Mouse (Mus musculus): Measurements from ENCODE around the gene Rnf213. TPM values are rescaled to one million over a fixed set of nuclear protein-coding genes. Genes with fewer than 3 reads are reported as not detected.

Gene Rnf213
- polyA plus RNA-seq, 1 experiment = 181 TPM

DNA sequence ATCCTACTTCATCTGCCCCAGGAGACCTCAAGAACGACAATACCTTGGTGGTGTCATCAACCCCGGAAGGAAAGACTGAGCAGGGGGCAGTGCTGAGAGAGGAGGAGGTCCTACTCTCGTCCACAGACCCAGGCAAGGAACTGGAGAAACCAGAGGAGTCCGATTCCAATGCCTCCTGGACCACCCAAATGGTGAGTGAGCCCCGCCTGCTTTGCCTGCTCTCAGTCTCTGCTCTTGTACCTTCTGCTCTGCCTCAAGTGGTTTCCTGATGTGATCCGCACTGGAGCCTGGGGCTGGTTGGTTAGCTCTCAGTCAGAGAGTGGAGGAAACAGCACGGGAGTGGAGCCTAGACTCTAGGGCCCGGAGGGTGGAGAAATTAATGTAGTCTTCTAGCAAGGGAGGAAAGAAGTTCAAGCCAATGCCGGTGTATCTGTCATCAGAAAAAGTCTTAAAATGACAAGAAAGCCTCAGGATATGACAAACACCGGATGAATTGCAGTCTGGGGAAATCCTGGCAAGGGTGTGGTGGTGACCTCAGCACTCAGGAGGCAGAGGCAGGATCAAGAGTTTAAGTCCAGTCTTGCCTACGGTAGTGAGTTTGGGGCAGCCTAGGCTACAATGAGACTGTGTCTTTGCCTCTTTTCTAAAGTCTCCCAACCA lies 9.7 kb downstream of the Rnf213 start:
- H3K4me1 ChIP-seq (ENCODE audit: control insufficient read depth, insufficient read depth, low read length) = 0 out of 2 replicates have a peak, but pooled peaks cover 6% of the 10 kb centered on the region
- no peak for TF ChIP-seq POLR2A (IDR thresholded peaks at IDR 0.05; ENCODE audit: borderline replicate concordance, low read depth, low read length)
- no peak for TF ChIP-seq CTCF (IDR thresholded peaks at IDR 0.05; ENCODE audit: low read depth, low read length)
- no peak overlapping the region for H3K27ac ChIP-seq (ENCODE audit: insufficient read depth, low read depth, low read length)
- no peak overlapping the region for H3K4me3 ChIP-seq (ENCODE audit: insufficient read depth, low read length)

DNA sequence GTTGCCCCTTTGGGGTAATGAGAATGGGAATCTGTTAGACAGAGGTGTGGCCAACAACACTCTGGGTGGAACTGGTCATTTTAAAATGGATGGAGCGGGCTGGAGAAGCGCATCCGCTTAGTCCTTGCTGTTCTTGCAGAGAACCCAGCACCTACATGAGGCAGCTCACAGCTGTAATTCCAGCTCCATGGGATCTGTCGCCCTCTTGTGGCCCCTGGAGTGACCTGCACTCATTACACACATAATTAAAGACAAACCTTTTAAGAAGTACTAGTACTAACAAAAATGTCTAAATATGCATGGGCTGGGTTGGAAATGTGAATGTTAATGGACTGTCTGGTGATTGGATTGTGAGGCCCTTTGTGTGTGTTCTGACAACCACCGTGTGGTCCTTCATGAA lies 11.7 kb downstream of the Rnf213 start:
- TF ChIP-seq POLR2A (IDR thresholded peaks at IDR 0.05; ENCODE audit: borderline replicate concordance, low read depth, low read length) = no peak
- TF ChIP-seq CTCF (IDR thresholded peaks at IDR 0.05; ENCODE audit: low read depth, low read length) = peak; percentile 92
- no peak overlapping the region for H3K27ac ChIP-seq (ENCODE audit: insufficient read depth, low read depth, low read length)
- no peak overlapping the region for H3K4me3 ChIP-seq (ENCODE audit: insufficient read depth, low read length)
- 0 out of 2 replicates have a peak, but pooled peaks cover 4% of the 10 kb centered on the region for H3K4me1 ChIP-seq (ENCODE audit: control insufficient read depth, insufficient read depth, low read length)

DNA sequence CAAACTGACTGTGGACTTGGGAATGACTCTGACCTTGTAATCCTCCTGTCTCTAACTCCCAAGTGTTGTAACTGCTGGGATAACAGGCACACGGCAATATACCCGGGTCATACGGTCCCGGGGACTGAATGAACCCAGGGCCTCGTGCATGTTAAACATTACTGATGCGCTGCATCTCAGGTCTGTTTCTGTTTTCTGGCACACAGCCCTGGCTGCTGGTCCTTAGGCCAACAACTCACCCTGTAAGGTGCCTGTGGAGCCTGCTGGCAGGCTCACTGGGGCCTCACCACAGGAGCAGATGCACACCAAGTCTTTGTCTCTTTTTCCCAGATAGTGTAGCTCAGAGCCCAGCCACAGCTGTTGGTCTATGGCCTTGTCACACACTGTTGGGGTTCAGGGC lies 14.5 kb downstream of the Rnf213 start:
- H3K27ac ChIP-seq (ENCODE audit: insufficient read depth, low read depth, low read length) = no peak overlapping the region
- H3K4me1 ChIP-seq (ENCODE audit: control insufficient read depth, insufficient read depth, low read length) = 0 out of 2 replicates have a peak, but pooled peaks cover 3% of the 10 kb centered on the region

DNA sequence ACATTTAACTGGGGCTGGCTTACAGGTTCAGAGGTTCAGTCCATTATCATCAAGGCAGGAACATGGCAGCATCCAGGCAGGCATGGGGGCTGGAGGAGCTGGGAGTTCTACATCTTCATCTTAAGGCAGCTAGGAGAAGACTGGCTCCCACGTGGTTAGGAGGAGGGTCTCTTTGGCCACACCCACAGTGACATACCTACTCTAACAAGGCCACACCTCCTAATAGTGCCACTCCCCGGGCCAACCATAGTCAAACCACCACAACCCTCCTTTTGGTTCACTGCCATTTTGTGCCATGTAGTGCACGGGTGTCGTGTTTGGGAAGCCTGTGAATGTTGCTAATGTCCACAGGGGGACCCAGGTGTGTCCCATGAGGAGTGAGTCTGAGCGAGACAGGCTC lies 15.1 kb downstream of the Rnf213 start:
- H3K27ac ChIP-seq (ENCODE audit: insufficient read depth, low read depth, low read length) = no peak overlapping the region
- no peak for TF ChIP-seq CTCF (IDR thresholded peaks at IDR 0.05; ENCODE audit: low read depth, low read length)
- no peak for TF ChIP-seq POLR2A (IDR thresholded peaks at IDR 0.05; ENCODE audit: borderline replicate concordance, low read depth, low read length)

More for the DNA sequence above, 14.5 kb downstream of the Rnf213 start:
- H3K4me3 ChIP-seq (ENCODE audit: insufficient read depth, low read length) = no peak overlapping the region
- TF ChIP-seq POLR2A (IDR thresholded peaks at IDR 0.05; ENCODE audit: borderline replicate concordance, low read depth, low read length) = no peak
- TF ChIP-seq CTCF (IDR thresholded peaks at IDR 0.05; ENCODE audit: low read depth, low read length) = no peak

DNA sequence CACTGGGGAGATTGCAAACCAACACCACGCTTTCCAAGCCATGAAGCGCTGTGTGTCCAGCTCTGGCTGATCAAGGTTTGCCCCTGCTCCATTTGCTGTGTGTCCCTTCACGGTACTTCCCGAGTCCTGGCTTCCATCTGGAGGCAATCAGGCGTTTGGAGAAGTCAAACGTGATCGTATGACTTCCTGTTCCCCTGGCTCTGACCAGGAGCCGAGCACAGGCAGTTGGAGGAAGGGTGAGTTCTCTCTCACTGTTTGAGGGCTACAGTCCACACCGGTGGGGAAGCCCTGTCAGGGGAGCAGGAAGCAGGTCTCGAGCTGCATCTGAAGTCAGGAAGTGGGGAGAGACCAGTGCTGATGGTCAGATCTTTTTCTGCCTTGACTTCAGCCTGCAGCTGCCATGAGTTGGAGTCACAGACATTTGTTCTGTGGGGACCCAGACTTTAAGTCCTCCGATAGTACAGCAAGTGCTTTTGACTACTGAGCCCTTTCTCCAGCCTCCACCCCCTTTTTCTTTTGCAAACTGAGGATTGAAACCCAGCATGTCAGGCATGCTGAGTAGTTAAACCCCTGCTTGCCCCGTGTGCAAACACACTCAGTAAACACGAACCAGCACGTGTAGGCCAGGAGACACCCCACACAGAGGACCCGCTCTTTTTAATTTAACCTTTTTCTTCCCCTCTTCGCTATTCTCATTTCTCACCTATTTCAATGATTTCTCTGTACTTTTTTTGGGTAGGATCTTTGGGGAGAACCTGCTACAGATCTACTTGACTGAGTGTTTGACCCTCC lies 26.6 kb downstream of the Rnf213 start:
- no peak for TF ChIP-seq POLR2A (IDR thresholded peaks at IDR 0.05; ENCODE audit: borderline replicate concordance, low read depth, low read length)
- no peak for TF ChIP-seq CTCF (IDR thresholded peaks at IDR 0.05; ENCODE audit: low read depth, low read length)
- H3K4me3 ChIP-seq (ENCODE audit: insufficient read depth, low read length) = no peak overlapping the region

More for the DNA sequence above, 15.1 kb downstream of the Rnf213 start:
- Histone ChIP-seq H3K4me1 (ENCODE audit: control insufficient read depth, insufficient read depth, low read length) (no peaks in the 10 kb centered on the region), H3K4me3 (ENCODE audit: insufficient read depth, low read length) (no peak overlapping the region)

DNA sequence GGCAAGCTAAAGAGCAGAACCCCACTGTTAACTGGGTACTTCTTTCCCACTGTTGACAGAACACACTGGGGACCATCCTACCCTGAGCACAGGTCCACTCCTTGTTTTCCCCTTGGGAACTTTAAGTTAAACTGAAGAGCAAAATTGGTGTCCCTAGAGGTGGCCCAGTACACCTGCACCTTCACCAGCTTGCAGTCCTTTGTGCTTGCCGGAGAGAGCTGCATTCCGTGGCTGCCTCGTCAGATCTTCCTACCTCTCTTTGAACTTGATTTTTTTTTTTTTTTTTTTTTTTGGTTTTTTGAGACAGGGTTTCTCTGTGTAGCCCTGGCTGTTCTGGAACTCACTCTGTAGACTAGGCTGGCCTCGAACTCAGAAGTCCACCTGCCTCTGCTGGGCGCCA lies 27.5 kb downstream of the Rnf213 start:
- TF ChIP-seq CTCF (IDR thresholded peaks at IDR 0.05; ENCODE audit: low read depth, low read length) (no peak), POLR2A (IDR thresholded peaks at IDR 0.05; ENCODE audit: borderline replicate concordance, low read depth, low read length) (no peak)
- Histone ChIP-seq H3K4me3 (ENCODE audit: insufficient read depth, low read length) (no peak overlapping the region), H3K4me1 (ENCODE audit: control insufficient read depth, insufficient read depth, low read length) (peaks cover 18% of the 10 kb centered on the region), H3K27ac (ENCODE audit: insufficient read depth, low read depth, low read length) (no peak overlapping the region)

More for the DNA sequence above, 26.6 kb downstream of the Rnf213 start:
- peak overlapping the region; percentile 49 for H3K27ac ChIP-seq (ENCODE audit: insufficient read depth, low read depth, low read length)
- peaks cover 18% of the 10 kb centered on the region for H3K4me1 ChIP-seq (ENCODE audit: control insufficient read depth, insufficient read depth, low read length)

DNA sequence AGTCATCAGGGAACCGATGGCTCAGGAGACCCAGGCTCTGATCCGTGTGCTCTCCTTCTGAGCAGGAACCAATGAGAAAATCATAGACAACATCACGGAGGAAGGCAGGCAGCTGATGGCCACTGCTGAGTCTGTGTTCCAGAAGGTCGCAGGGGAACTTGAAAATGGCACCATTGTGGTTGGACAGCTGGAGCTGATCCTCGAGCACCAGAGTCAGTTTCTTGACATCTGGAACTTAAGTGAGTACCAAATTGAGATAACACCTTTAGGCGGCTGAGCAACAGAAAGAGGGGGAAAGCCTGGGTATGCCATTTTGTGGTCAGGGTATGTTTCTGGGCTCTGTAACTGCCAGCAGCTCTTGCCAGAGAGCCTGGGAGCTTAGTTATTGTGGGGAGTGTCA lies 34.5 kb downstream of the Rnf213 start:
- Histone ChIP-seq H3K4me3 (ENCODE audit: insufficient read depth, low read length) (no peak overlapping the region), H3K4me1 (ENCODE audit: control insufficient read depth, insufficient read depth, low read length) (no peaks in the 10 kb centered on the region), H3K27ac (ENCODE audit: insufficient read depth, low read depth, low read length) (no peak overlapping the region)
- TF ChIP-seq POLR2A (IDR thresholded peaks at IDR 0.05; ENCODE audit: borderline replicate concordance, low read depth, low read length) (no peak), CTCF (IDR thresholded peaks at IDR 0.05; ENCODE audit: low read depth, low read length) (no peak)

DNA sequence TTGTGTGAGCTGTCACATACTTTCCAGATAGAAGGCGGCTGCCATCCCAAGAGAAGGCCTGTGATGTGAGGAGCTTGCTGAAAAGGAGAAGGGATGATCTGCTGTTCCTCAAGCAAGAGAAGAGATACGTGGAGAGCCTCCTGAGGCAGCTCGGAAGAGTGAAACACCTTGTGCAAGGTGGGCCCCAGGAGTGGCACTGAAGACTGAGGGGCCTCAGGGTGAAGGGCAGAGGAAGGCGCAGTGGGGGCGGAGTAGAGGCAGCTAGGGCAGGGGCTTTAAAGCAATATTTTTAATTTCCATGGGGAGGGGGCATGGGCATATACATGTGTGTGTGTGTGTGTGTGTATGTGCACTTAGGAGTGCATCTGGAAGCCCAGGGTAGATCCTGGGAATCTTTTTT lies 35.1 kb downstream of the Rnf213 start:
- no peak for TF ChIP-seq POLR2A (IDR thresholded peaks at IDR 0.05; ENCODE audit: borderline replicate concordance, low read depth, low read length)
- TF ChIP-seq CTCF (IDR thresholded peaks at IDR 0.05; ENCODE audit: low read depth, low read length) = no peak
- no peak overlapping the region for H3K27ac ChIP-seq (ENCODE audit: insufficient read depth, low read depth, low read length)
- H3K4me3 ChIP-seq (ENCODE audit: insufficient read depth, low read length) = no peak overlapping the region
- no peaks in the 10 kb centered on the region for H3K4me1 ChIP-seq (ENCODE audit: control insufficient read depth, insufficient read depth, low read length)

DNA sequence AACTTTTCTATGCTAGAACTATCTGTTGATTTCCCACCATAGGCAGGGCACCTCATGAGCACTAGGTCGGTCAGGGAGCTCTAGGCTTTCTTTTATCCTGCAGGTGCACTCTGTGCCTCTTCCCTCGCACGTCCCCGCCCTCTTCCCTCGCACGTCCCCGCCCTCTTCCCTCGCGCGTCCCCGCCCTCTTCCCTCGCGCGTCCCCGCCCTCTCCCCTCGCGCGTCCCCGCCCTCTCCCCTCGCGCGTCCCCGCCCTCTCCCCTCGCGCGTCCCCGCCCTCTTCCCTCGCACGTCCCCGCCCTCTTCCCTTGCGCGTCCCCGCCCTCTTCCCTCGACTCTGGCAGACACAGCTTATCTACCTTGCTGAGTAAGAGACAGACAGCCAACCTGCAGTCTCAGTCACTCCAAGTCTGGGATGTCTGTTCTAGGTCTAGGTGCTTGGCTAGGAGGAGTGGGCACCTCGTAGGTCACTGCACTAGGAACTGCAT lies 35.8 kb downstream of the Rnf213 start:
- no peak overlapping the region for H3K4me3 ChIP-seq (ENCODE audit: insufficient read depth, low read length)
- no peak overlapping the region for H3K27ac ChIP-seq (ENCODE audit: insufficient read depth, low read depth, low read length)
- H3K4me1 ChIP-seq (ENCODE audit: control insufficient read depth, insufficient read depth, low read length) = no peaks in the 10 kb centered on the region
- no peak for TF ChIP-seq CTCF (IDR thresholded peaks at IDR 0.05; ENCODE audit: low read depth, low read length)
- TF ChIP-seq POLR2A (IDR thresholded peaks at IDR 0.05; ENCODE audit: borderline replicate concordance, low read depth, low read length) = no peak

DNA sequence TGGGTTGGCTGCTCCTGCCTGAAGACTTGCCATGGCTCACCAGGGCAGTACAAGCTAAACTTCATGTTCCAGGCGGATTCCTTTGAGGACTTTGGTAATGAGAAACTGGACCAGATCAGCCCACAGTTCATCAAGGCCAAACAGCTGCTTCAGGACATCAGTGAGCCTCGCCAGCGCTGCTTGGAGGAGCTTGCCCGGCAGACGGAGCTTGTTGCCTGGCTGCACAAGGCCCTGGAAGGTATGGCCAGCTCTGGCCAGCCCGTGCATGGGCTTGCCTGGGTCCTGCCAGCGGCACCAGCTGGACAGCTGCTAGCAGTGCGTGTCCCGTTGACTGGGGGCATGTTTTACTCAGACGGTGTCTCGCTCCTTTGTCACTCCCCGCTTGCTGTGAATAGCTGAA lies 38.6 kb downstream of the Rnf213 start:
- H3K4me1 ChIP-seq (ENCODE audit: control insufficient read depth, insufficient read depth, low read length) = no peaks in the 10 kb centered on the region
- TF ChIP-seq POLR2A (IDR thresholded peaks at IDR 0.05; ENCODE audit: borderline replicate concordance, low read depth, low read length) (no peak), CTCF (IDR thresholded peaks at IDR 0.05; ENCODE audit: low read depth, low read length) (no peak)
- no peak overlapping the region for H3K4me3 ChIP-seq (ENCODE audit: insufficient read depth, low read length)
- no peak overlapping the region for H3K27ac ChIP-seq (ENCODE audit: insufficient read depth, low read depth, low read length)
